Mouse (Mus musculus): ENCODE measurements around the gene Rgl1. TPM values are rescaled to one million over a fixed set of nuclear protein-coding genes. Genes with fewer than 3 reads are reported as not detected.
A peak's percentile ranks its signal among the peaks of the same experiment; 100 is the strongest.

The Rgl1 gene
- polyA plus RNA-seq, 1 experiment, result 7.1 TPM

- Histone ChIP-seq H3K27ac (ENCODE audit: control insufficient read depth, insufficient read depth, low read length) (no peak overlapping the region), H3K36me3 (ENCODE audit: control insufficient read depth, insufficient read depth, low read length) (no peaks in the 10 kb centered on the region), H3K4me1 (replicated peaks; ENCODE audit: control insufficient read depth, insufficient read depth, low read length) (no peaks in the 10 kb centered on the region), H3K4me3 (ENCODE audit: control insufficient read depth, insufficient read depth, low read length) (no peak overlapping the region), H3K27me3 (ENCODE audit: control insufficient read depth, insufficient read depth, low read length) (no peaks in the 10 kb centered on the region)
- TF ChIP-seq CTCF (IDR thresholded peaks at IDR 0.05; ENCODE audit: borderline replicate concordance, control insufficient read depth, extremely low read depth, insufficient read depth, low read length, poor library complexity), result no peak
- no peak for TF ChIP-seq POLR2A (IDR thresholded peaks at IDR 0.05; ENCODE audit: control insufficient read depth, extremely low read depth, insufficient read depth, low read length, poor library complexity)
- no peak for DNase-seq
- WGBS, result 91% methylated on average over 11 of the region's 11 CpGs
Observed at GRCm38 (mm10) chr1:152523292-152523691, 242.9 kb downstream of the Rgl1 start.

DNA sequence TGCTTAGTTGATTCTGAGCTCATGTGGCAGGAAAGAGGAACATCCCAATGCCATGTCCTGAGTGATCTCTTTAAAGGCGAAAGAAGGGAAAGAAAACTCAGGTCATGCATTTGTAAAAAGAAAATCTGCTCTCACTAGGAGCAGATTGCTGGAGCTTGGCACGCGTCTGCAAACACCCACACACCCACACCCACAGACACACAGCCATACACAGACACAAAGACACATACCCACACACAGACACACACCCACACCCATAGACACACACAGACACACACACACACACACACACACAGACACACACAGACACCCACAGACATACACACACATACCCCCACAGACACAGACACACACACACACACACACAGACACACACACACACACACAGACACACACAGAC lies 243.9 kb downstream of the Rgl1 start:
- Histone ChIP-seq H3K27me3 (ENCODE audit: control insufficient read depth, insufficient read depth, low read length) (no peaks in the 10 kb centered on the region), H3K4me1 (replicated peaks; ENCODE audit: control insufficient read depth, insufficient read depth, low read length) (no peaks in the 10 kb centered on the region), H3K27ac (ENCODE audit: control insufficient read depth, insufficient read depth, low read length) (no peak overlapping the region), H3K36me3 (ENCODE audit: control insufficient read depth, insufficient read depth, low read length) (no peaks in the 10 kb centered on the region), H3K4me3 (ENCODE audit: control insufficient read depth, insufficient read depth, low read length) (no peak overlapping the region)
- WGBS, result 94% methylated on average over 3 of the region's 3 CpGs
- no peak for DNase-seq
- TF ChIP-seq CTCF (IDR thresholded peaks at IDR 0.05; ENCODE audit: borderline replicate concordance, control insufficient read depth, extremely low read depth, insufficient read depth, low read length, poor library complexity) (no peak), POLR2A (IDR thresholded peaks at IDR 0.05; ENCODE audit: control insufficient read depth, extremely low read depth, insufficient read depth, low read length, poor library complexity) (no peak)

DNA sequence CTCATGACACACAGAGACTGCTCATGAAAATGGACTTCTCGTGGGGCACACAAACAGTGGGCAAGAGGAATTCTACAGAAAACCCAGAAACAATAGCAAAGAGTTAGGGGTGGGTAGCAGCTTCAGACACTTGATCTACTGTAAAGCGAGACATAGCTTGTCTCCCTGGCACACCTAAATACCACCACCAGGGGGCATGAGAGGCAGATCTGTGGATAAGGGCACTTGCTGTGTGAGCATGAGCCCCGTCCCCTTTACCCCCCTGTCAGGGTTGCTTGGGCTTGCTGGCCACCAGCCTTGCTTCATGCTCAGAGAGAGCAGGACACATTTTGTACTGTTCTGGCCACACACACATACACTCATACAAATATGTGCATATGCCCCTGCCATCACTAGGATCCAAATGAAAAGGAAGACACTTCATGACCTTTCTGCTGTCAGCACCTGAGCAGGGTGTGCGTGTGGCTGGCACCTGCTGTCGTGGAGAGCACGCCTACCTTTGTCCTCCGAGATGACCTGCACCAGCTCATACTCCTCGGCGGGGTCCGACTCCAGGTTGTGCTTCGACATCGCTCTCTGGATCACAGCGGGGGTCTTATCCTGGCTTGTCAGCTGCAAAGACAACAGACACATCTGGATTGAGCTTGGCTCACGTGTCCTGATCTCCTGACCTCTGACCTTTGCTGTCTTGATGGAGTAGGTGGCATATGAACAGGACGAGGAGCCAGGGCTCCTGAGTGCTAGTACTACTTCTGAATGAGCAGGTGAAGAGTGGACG lies 245.2 kb downstream of the Rgl1 start:
- peak; percentile 70 for DNase-seq
- WGBS, result 90% methylated on average over 16 of the region's 16 CpGs
- Histone ChIP-seq H3K36me3 (ENCODE audit: control insufficient read depth, insufficient read depth, low read length) (no peaks in the 10 kb centered on the region), H3K4me1 (replicated peaks; ENCODE audit: control insufficient read depth, insufficient read depth, low read length) (no peaks in the 10 kb centered on the region), H3K4me3 (ENCODE audit: control insufficient read depth, insufficient read depth, low read length) (no peak overlapping the region), H3K27me3 (ENCODE audit: control insufficient read depth, insufficient read depth, low read length) (no peaks in the 10 kb centered on the region), H3K27ac (ENCODE audit: control insufficient read depth, insufficient read depth, low read length) (no peak overlapping the region)
- TF ChIP-seq POLR2A (IDR thresholded peaks at IDR 0.05; ENCODE audit: control insufficient read depth, extremely low read depth, insufficient read depth, low read length, poor library complexity) (no peak), CTCF (IDR thresholded peaks at IDR 0.05; ENCODE audit: borderline replicate concordance, control insufficient read depth, extremely low read depth, insufficient read depth, low read length, poor library complexity) (peak; percentile 64; the same call in 1 of the 2 replicates)

- DNase-seq, result no peak
- Histone ChIP-seq H3K27me3 (ENCODE audit: control insufficient read depth, insufficient read depth, low read length) (no peaks in the 10 kb centered on the region), H3K36me3 (ENCODE audit: control insufficient read depth, insufficient read depth, low read length) (no peaks in the 10 kb centered on the region), H3K27ac (ENCODE audit: control insufficient read depth, insufficient read depth, low read length) (no peak overlapping the region), H3K4me1 (replicated peaks; ENCODE audit: control insufficient read depth, insufficient read depth, low read length) (no peaks in the 10 kb centered on the region), H3K4me3 (ENCODE audit: control insufficient read depth, insufficient read depth, low read length) (no peak overlapping the region)
- TF ChIP-seq CTCF (IDR thresholded peaks at IDR 0.05; ENCODE audit: borderline replicate concordance, control insufficient read depth, extremely low read depth, insufficient read depth, low read length, poor library complexity) (no peak), POLR2A (IDR thresholded peaks at IDR 0.05; ENCODE audit: control insufficient read depth, extremely low read depth, insufficient read depth, low read length, poor library complexity) (no peak)
- 96% methylated on average over 8 of the region's 8 CpGs for WGBS
Observed at GRCm38 (mm10) chr1:152518971-152519370, 247.2 kb downstream of the Rgl1 start.

DNA sequence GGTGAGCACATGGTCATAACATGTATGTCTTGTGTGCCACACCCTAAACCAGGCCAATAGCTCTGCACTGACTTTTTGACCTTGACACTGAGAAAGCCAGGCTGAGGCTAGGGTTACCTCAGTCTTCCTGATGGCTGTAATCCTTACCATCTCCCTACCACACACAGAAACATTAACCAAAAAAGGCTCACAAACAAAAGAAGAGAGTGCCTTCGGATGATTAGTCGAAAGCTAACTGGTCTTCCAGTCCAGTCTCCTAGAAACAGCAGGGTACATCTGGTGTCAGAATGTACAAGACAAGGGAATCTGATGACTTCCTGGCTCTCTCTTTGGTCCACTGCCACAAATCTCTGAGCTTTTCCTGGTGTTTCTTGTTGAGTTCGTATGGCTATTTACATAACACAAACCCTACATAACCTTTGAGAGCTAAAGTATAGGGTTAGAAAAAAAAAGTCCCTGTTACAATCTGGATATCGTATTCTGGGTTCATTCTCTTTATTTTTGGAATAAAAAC lies 249.0 kb downstream of the Rgl1 start:
- Histone ChIP-seq H3K4me1 (replicated peaks; ENCODE audit: control insufficient read depth, insufficient read depth, low read length) (no peaks in the 10 kb centered on the region), H3K4me3 (ENCODE audit: control insufficient read depth, insufficient read depth, low read length) (no peak overlapping the region), H3K27me3 (ENCODE audit: control insufficient read depth, insufficient read depth, low read length) (no peaks in the 10 kb centered on the region), H3K27ac (ENCODE audit: control insufficient read depth, insufficient read depth, low read length) (no peak overlapping the region), H3K36me3 (ENCODE audit: control insufficient read depth, insufficient read depth, low read length) (no peaks in the 10 kb centered on the region)
- TF ChIP-seq CTCF (IDR thresholded peaks at IDR 0.05; ENCODE audit: borderline replicate concordance, control insufficient read depth, extremely low read depth, insufficient read depth, low read length, poor library complexity) (no peak), POLR2A (IDR thresholded peaks at IDR 0.05; ENCODE audit: control insufficient read depth, extremely low read depth, insufficient read depth, low read length, poor library complexity) (no peak)
- WGBS, result 96% methylated on average over 4 of the region's 4 CpGs
- no peak for DNase-seq

GRCm38 (mm10) chr1:152514256-152514655 lies 251.9 kb downstream of the Rgl1 start:
- Histone ChIP-seq H3K27me3 (ENCODE audit: control insufficient read depth, insufficient read depth, low read length) (no peaks in the 10 kb centered on the region), H3K27ac (ENCODE audit: control insufficient read depth, insufficient read depth, low read length) (no peak overlapping the region), H3K4me1 (replicated peaks; ENCODE audit: control insufficient read depth, insufficient read depth, low read length) (no peaks in the 10 kb centered on the region), H3K4me3 (ENCODE audit: control insufficient read depth, insufficient read depth, low read length) (no peak overlapping the region), H3K36me3 (ENCODE audit: control insufficient read depth, insufficient read depth, low read length) (no peaks in the 10 kb centered on the region)
- TF ChIP-seq POLR2A (IDR thresholded peaks at IDR 0.05; ENCODE audit: control insufficient read depth, extremely low read depth, insufficient read depth, low read length, poor library complexity), result no peak
- no peak for TF ChIP-seq CTCF (IDR thresholded peaks at IDR 0.05; ENCODE audit: borderline replicate concordance, control insufficient read depth, extremely low read depth, insufficient read depth, low read length, poor library complexity)
- DNase-seq, result no peak
- WGBS, result 91% methylated on average over 4 of the region's 4 CpGs
